Mouse (Mus musculus): ENCODE measurements around the gene Inhbe.

DNA sequence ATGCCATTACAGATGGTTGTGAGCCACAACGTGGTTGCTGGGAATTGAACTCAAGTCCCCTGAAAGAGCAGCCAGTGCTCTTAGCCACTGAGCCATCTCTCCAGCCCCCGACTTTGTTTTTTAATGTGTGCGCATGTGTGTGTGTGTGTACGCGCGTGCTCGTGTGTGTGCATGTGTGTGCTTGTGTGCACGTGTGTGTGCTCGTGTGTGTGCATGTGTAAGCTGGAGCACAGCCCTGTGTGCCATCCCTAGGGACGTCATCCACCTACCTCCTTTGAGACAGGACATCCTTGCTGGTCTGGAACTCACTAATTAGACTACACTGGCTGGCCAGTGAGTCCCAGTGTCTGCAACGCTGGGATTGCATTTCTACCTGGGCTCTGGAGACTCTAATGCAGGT, 1.4 kb downstream of the Inhbe start:
- TF ChIP-seq NANOG (IDR thresholded peaks at IDR 0.05; ENCODE audit: borderline replicate concordance, low read length) (no peak), CTCF (conservative IDR thresholded peaks at IDR 0.05; ENCODE audit: low read length) (no peak)

Data from E14TG2a.4 (cell line).